Mouse (Mus musculus): ENCODE data around the gene Gm44965. TPM values are rescaled to one million over a fixed set of nuclear protein-coding genes. Genes with fewer than 3 reads are reported as not detected.

The Gm44965 gene
- total RNA-seq, 2 experiments from 2014 or later, result 5.4 TPM; not detected in 1

- DNase-seq, result no peak
These were observed 32.7 kb downstream of the Gm44965 start, which contains the start of gene AI854703 for GRCm38 (mm10) chr6:48626464-48626863. Gene AI854703, plus strand, starts transcription at chr6:48626764.

GRCm38 (mm10) chr6:48626984-48627383, 33.2 kb downstream of the Gm44965 start:
- peak; percentile 54 for DNase-seq

- no peak for DNase-seq
These were observed 33.8 kb downstream of the Gm44965 start for GRCm38 (mm10) chr6:48627511-48627924.

- no peak for DNase-seq
These were observed 34.6 kb downstream of the Gm44965 start for GRCm38 (mm10) chr6:48628377-48628776.

- DNase-seq, result no peak
These were observed 35.3 kb downstream of the Gm44965 start for GRCm38 (mm10) chr6:48628808-48629660.

- no peak for DNase-seq
These were observed 35.9 kb downstream of the Gm44965 start for GRCm38 (mm10) chr6:48629661-48630034.

- DNase-seq, result no peak
These were observed 37.1 kb downstream of the Gm44965 start for GRCm38 (mm10) chr6:48630831-48631230.

GRCm38 (mm10) chr6:48635105-48635504, 41.4 kb downstream of the Gm44965 start:
- no peak for DNase-seq

- DNase-seq, result no peak
These were observed 42.8 kb downstream of the Gm44965 start for GRCm38 (mm10) chr6:48636515-48636914.

GRCm38 (mm10) chr6:48637811-48638500, 44.2 kb downstream of the Gm44965 start:
- no peak for DNase-seq

- DNase-seq, result no peak
These were observed 44.8 kb downstream of the Gm44965 start for GRCm38 (mm10) chr6:48638553-48638952.

- no peak for DNase-seq
These were observed 47.6 kb downstream of the Gm44965 start for GRCm38 (mm10) chr6:48641391-48641790.

- DNase-seq, result no peak
These were observed 49.1 kb downstream of the Gm44965 start for GRCm38 (mm10) chr6:48642764-48643292.

GRCm38 (mm10) chr6:48645660-48646308, 52.0 kb downstream of the Gm44965 start:
- peak; percentile 62 for DNase-seq

- DNase-seq, result no peak
These were observed 52.6 kb downstream of the Gm44965 start for GRCm38 (mm10) chr6:48646309-48646690.

GRCm38 (mm10) chr6:48646995-48647394, 53.3 kb downstream of the Gm44965 start, which contains the start of gene Gimap8:
Gene Gimap8, plus strand, starts transcription at chr6:48647234.
- no peak for DNase-seq

- no peak for DNase-seq
These were observed 53.9 kb downstream of the Gm44965 start for GRCm38 (mm10) chr6:48647611-48648010.

- no peak for DNase-seq
These were observed 55.0 kb downstream of the Gm44965 start for GRCm38 (mm10) chr6:48648779-48649178.

- DNase-seq, result no peak
These were observed 56.3 kb downstream of the Gm44965 start for GRCm38 (mm10) chr6:48650041-48650440.

- DNase-seq, result no peak
These were observed 65.0 kb downstream of the Gm44965 start for GRCm38 (mm10) chr6:48658721-48659120.

GRCm38 (mm10) chr6:48664750-48665149, 71.0 kb downstream of the Gm44965 start:
- no peak for DNase-seq

- no peak for DNase-seq
These were observed 71.7 kb downstream of the Gm44965 start for GRCm38 (mm10) chr6:48665471-48665870.
